In genomic region chr9:69454691-69455090, GRCm38 (mm10) we compare ENCODE assay signal across 9 mouse cellular contexts. TPM values are rescaled to one million over a fixed set of nuclear protein-coding genes. Genes with fewer than 3 reads are reported as not detected.
DNase-seq lines count a peak whose midpoint lies in the region; ATAC-seq and TF ChIP-seq lines count a peak whose summit lies in the region.
"Had no signal": no experiment of that assay in that cellular context is flagged by ENCODE, and none has a peak within 500 bp of the region (broad histone marks: within the 10 kb centered on the region; RNA-seq: fewer than 3 reads in every experiment).

No protein-coding gene starts in this region.

- H3K4me3 ChIP-seq in gastrocnemius, adult 2 months: peak overlapping the region; percentile 92
- no peak overlapping the region for H3K4me3 ChIP-seq in midbrain, embryonic 13.5 days (replicated peaks)
- no peak overlapping the region for H3K4me3 ChIP-seq in midbrain, embryonic 11.5 days (ENCODE audit: low read depth, low read length)
- H3K4me3 ChIP-seq in limb, embryonic 10.5 days: peak overlapping the region; percentile 65
- peak overlapping the region; percentile 79; the same call in 1 of the 2 replicates for H3K4me3 ChIP-seq in small intestine, adult 2 months (ENCODE audit: low read depth, low read length)

- peak overlapping the region; percentile 94 for H3K27ac ChIP-seq in gastrocnemius, adult 2 months
- H3K27ac ChIP-seq in midbrain, embryonic 13.5 days: no peak overlapping the region
- H3K27ac ChIP-seq in midbrain, embryonic 11.5 days (ENCODE audit: low read depth, low read length): no peak overlapping the region
- no peak overlapping the region for H3K27ac ChIP-seq in limb, embryonic 10.5 days
- H3K27ac ChIP-seq in small intestine, adult 2 months (ENCODE audit: insufficient read depth, low read depth, low read length): peak overlapping the region; percentile 95

- no peaks in the 10 kb centered on the region for H3K36me3 ChIP-seq in midbrain, embryonic 13.5 days
- H3K36me3 ChIP-seq in midbrain, embryonic 11.5 days (ENCODE audit: control insufficient read depth, insufficient read depth, low read length): no peaks in the 10 kb centered on the region
- H3K36me3 ChIP-seq in limb, embryonic 10.5 days: no peaks in the 10 kb centered on the region
- H3K36me3 ChIP-seq in small intestine, adult 2 months (ENCODE audit: control insufficient read depth, insufficient read depth, low read length): peaks cover 11% of the 10 kb centered on the region

- no peaks in the 10 kb centered on the region for H3K9me3 ChIP-seq in midbrain, embryonic 13.5 days
- H3K9me3 ChIP-seq in midbrain, embryonic 11.5 days (ENCODE audit: control insufficient read depth, low read length): no peaks in the 10 kb centered on the region
- H3K9me3 ChIP-seq in limb, embryonic 10.5 days (replicated peaks): no peaks in the 10 kb centered on the region

- no peak for TF ChIP-seq CTCF in gastrocnemius, adult 2 months (IDR thresholded peaks at IDR 0.05)
- no peak for TF ChIP-seq CTCF in small intestine, adult 2 months (IDR thresholded peaks at IDR 0.05; ENCODE audit: extremely low read depth, insufficient read length, insufficient replicate concordance, low read depth, low read length)

- DNase-seq in gastrocnemius, adult 2 months: no peak
- DNase-seq in gastrocnemius, adult 18-20 months (ENCODE audit: low spot score): no peak
- DNase-seq in midbrain, embryonic 11.5 days (ENCODE audit: low spot score, missing footprints): no peak
- DNase-seq in limb, embryonic 10.5 days (ENCODE audit: low spot score): no peak
- no peak for DNase-seq in urinary bladder, postnatal 10 days (ENCODE audit: low spot score)
- DNase-seq in spleen, postnatal 10 days (ENCODE audit: low spot score in 2 of 2): no peak
- DNase-seq: left cerebral cortex, postnatal 4 days had no signal

- H3K9ac ChIP-seq in midbrain, embryonic 13.5 days (replicated peaks): no peak overlapping the region
- no peak overlapping the region for H3K9ac ChIP-seq in midbrain, embryonic 11.5 days (ENCODE audit: low read length)

- intact Hi-C loops in gastrocnemius, adult 2 months (cut with DNase I): no loop called here

- ATAC-seq in midbrain, embryonic 13.5 days: no peak
- ATAC-seq in midbrain, embryonic 11.5 days (ENCODE audit: low FRiP score): no peak

- H3K27me3 ChIP-seq in midbrain, embryonic 13.5 days: peaks cover 42% of the 10 kb centered on the region
- H3K27me3 ChIP-seq in midbrain, embryonic 11.5 days (ENCODE audit: control insufficient read depth, insufficient read depth, low read length): peaks cover 17% of the 10 kb centered on the region
- H3K27me3 ChIP-seq in limb, embryonic 10.5 days (ENCODE audit: low read depth, poor library complexity, severe bottlenecking): peaks cover 29% of the 10 kb centered on the region
- H3K27me3 ChIP-seq in small intestine, adult 2 months (ENCODE audit: control insufficient read depth, insufficient read depth, low read length): no peaks in the 10 kb centered on the region

- 71% methylated on average over 4 of the region's 4 CpGs for WGBS in midbrain, embryonic 13.5 days
- 69% methylated on average over 4 of the region's 4 CpGs for WGBS in midbrain, embryonic 11.5 days
- 65% methylated on average over 4 of the region's 4 CpGs for WGBS in limb, embryonic 10.5 days
- 35% methylated on average over 4 of the region's 4 CpGs for WGBS in small intestine, adult 2 months

- peaks cover 25% of the 10 kb centered on the region for H3K4me1 ChIP-seq in midbrain, embryonic 13.5 days (replicated peaks)
- peaks cover 13% of the 10 kb centered on the region for H3K4me1 ChIP-seq in midbrain, embryonic 11.5 days (ENCODE audit: control insufficient read depth, insufficient read depth, low read length)
- H3K4me1 ChIP-seq in limb, embryonic 10.5 days: peaks cover 58% of the 10 kb centered on the region
- H3K4me1 ChIP-seq in small intestine, adult 2 months (ENCODE audit: control insufficient read depth, insufficient read depth, insufficient read length, low read length): peaks cover 30% of the 10 kb centered on the region; the same call in 1 of the 2 replicates

- peak overlapping the region; percentile 69 for H3K4me2 ChIP-seq in midbrain, embryonic 13.5 days (replicated peaks)
- no peak overlapping the region for H3K4me2 ChIP-seq in midbrain, embryonic 11.5 days

- TF ChIP-seq POLR2A in small intestine, adult 2 months (IDR thresholded peaks at IDR 0.05; ENCODE audit: low read depth, low read length): no peak

RNA-seq across cellular contexts. Expression of gene Anxa2, which starts 1.3 kb away (rescaled TPM):
- 10 to 100 TPM; 28.0 to 52.6 TPM for total RNA-seq in gastrocnemius, adult 2 months (2021)
- total RNA-seq in gastrocnemius, adult 18-20 months (2021): 10 to 100 TPM; 29.4 to 53.6 TPM
- 96.0 and 115 TPM in 2 replicates for polyA plus RNA-seq in midbrain, embryonic 13.5 days (2015; fragmentation: Nextera tagmentation; extraction: Ambion mirVana)
- 176 and 180 TPM in 2 replicates for polyA plus RNA-seq in midbrain, embryonic 11.5 days (2014; fragmentation: Nextera tagmentation; extraction: Ambion mirVana)
- 101 and 138 TPM in 2 replicates for polyA plus RNA-seq in limb, embryonic 10.5 days (2016; fragmentation: Nextera tagmentation; extraction: Ambion mirVana)
- polyA plus RNA-seq in small intestine, adult 2 months (2012; rRNA removed): 269 and 791 TPM in 2 replicates

RNA-seq across cellular contexts. Expression of gene Ice2, which starts 57.0 kb away (rescaled TPM):
- total RNA-seq in gastrocnemius, adult 2 months (2021): 1 to 10 TPM; 4.7 to 7.1 TPM
- total RNA-seq in gastrocnemius, adult 18-20 months (2021): 1 to 10 TPM; 4.5 to 5.3 TPM
- 13.2 and 14.3 TPM in 2 replicates for polyA plus RNA-seq in midbrain, embryonic 13.5 days (2015; fragmentation: Nextera tagmentation; extraction: Ambion mirVana)
- polyA plus RNA-seq in midbrain, embryonic 11.5 days (2014; fragmentation: Nextera tagmentation; extraction: Ambion mirVana): 20.9 and 23.8 TPM in 2 replicates
- 22.5 and 25.2 TPM in 2 replicates for polyA plus RNA-seq in limb, embryonic 10.5 days (2016; fragmentation: Nextera tagmentation; extraction: Ambion mirVana)
- polyA plus RNA-seq in small intestine, adult 2 months (2012; rRNA removed): 0.38 and 0.46 TPM in 2 replicates

Comparison
In these comparisons a context has a peak if more than half of its experiments do, and no peak if none do; other contexts are left out.
1. H3K27ac ChIP-seq: peak in gastrocnemius, adult 2 months (single experiment) and small intestine, adult 2 months (single experiment); none in midbrain, embryonic 13.5 days (single experiment), midbrain, embryonic 11.5 days (single experiment) and limb, embryonic 10.5 days (single experiment).
2. H3K4me3 ChIP-seq: peak in gastrocnemius, adult 2 months (single experiment), limb, embryonic 10.5 days (single experiment) and small intestine, adult 2 months (single experiment); none in midbrain, embryonic 13.5 days (single experiment) and midbrain, embryonic 11.5 days (single experiment).